Mouse (Mus musculus): ENCODE measurements around the gene Pofut2.

The Pofut2 gene

GRCm38 (mm10) chr10:77258704-77259621 is at the start of gene Pofut2:
Gene Pofut2, plus strand, starts transcription at chr10:77259218.
- DNase-seq: peak; percentile 96

- DNase-seq: no peak
These were observed 49.8 kb upstream of the Pofut2 start for GRCm38 (mm10) chr10:77209261-77209660.

GRCm38 (mm10) chr10:77210666-77211065 is 48.4 kb upstream of the Pofut2 start:
- no peak for DNase-seq

- DNase-seq: peak; percentile 53
These were observed 47.9 kb upstream of the Pofut2 start for GRCm38 (mm10) chr10:77211116-77211570.

GRCm38 (mm10) chr10:77212354-77213120 is 46.5 kb upstream of the Pofut2 start:
- no peak for DNase-seq

GRCm38 (mm10) chr10:77213483-77213882 is 45.5 kb upstream of the Pofut2 start:
- no peak for DNase-seq

GRCm38 (mm10) chr10:77214586-77214985 is 44.4 kb upstream of the Pofut2 start:
- peak; percentile 24 for DNase-seq

- peak; percentile 12 for DNase-seq
These were observed 43.4 kb upstream of the Pofut2 start for GRCm38 (mm10) chr10:77215641-77216040.

- no peak for DNase-seq
These were observed 42.7 kb upstream of the Pofut2 start for GRCm38 (mm10) chr10:77216313-77216712.

GRCm38 (mm10) chr10:77217155-77217731 is 41.8 kb upstream of the Pofut2 start:
- DNase-seq: no peak

GRCm38 (mm10) chr10:77218059-77218458 is 41.0 kb upstream of the Pofut2 start:
- no peak for DNase-seq

GRCm38 (mm10) chr10:77219411-77220025 is 39.5 kb upstream of the Pofut2 start:
- DNase-seq: no peak

- DNase-seq: peak; percentile 41
These were observed 37.9 kb upstream of the Pofut2 start for GRCm38 (mm10) chr10:77221108-77221507.

- DNase-seq: no peak
These were observed 36.0 kb upstream of the Pofut2 start for GRCm38 (mm10) chr10:77222963-77223552.

GRCm38 (mm10) chr10:77224390-77224789 is 34.6 kb upstream of the Pofut2 start:
- DNase-seq: no peak

- peak; percentile 43 for DNase-seq
These were observed 33.6 kb upstream of the Pofut2 start for GRCm38 (mm10) chr10:77225414-77225813.

- no peak for DNase-seq
These were observed 32.9 kb upstream of the Pofut2 start for GRCm38 (mm10) chr10:77225995-77226688.

- DNase-seq: no peak
These were observed 32.2 kb upstream of the Pofut2 start for GRCm38 (mm10) chr10:77226691-77227367.

GRCm38 (mm10) chr10:77227368-77227723 is 31.7 kb upstream of the Pofut2 start:
- no peak for DNase-seq

GRCm38 (mm10) chr10:77229609-77230595 is 29.1 kb upstream of the Pofut2 start:
- no peak for DNase-seq
